Mouse (Mus musculus): ENCODE measurements around the gene Gprin2. TPM values are rescaled to one million over a fixed set of nuclear protein-coding genes. Genes with fewer than 3 reads are reported as not detected.

The Gprin2 gene
- total and polyA plus RNA-seq, 2 experiments from 2014 or later: 7.7 to 49.3 TPM

DNA sequence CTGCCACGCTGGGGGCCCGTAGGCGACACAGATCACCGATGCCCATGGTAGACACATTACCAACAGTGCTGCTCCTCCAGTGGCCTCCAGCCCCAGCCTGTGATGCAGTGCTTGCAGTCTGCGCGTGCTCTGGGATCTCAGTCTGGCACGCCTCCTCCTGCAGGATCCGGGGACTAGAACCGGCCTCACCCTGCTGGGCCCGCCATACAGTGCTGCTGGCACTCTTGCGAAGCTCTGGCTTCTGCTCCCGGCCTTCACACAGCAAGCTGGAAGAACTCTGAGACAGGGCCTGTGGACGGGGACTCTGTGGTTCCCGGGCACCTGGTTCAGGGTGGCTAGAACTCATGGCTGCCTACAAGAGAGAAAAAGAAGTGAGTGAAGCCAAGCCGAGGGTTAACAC lies 6.0 kb downstream of the Gprin2 start:
- H3K4me3 ChIP-seq (ENCODE audit: low read depth, low read length): no peak overlapping the region
- ATAC-seq (ENCODE audit: low FRiP score): no peak
- no peaks in the 10 kb centered on the region for H3K27me3 ChIP-seq (ENCODE audit: insufficient read depth, low read length)
- H3K27ac ChIP-seq (ENCODE audit: low read depth, low read length): no peak overlapping the region
- no peak overlapping the region for H3K9ac ChIP-seq (replicated peaks; ENCODE audit: low read length, poor library complexity, severe bottlenecking)
- H3K36me3 ChIP-seq (ENCODE audit: insufficient read depth, low read length): peaks cover 34% of the 10 kb centered on the region
- H3K4me2 ChIP-seq (ENCODE audit: low read depth, low read length, poor library complexity, severe bottlenecking): no peak overlapping the region
- no peak for DNase-seq (ENCODE audit: low spot score)
- TF ChIP-seq CTCF (IDR thresholded peaks at IDR 0.05): no peak
- no peaks in the 10 kb centered on the region for H3K9me3 ChIP-seq (ENCODE audit: low read length)
- 91% methylated on average over 15 of the region's 15 CpGs for WGBS
- peaks cover 12% of the 10 kb centered on the region for H3K4me1 ChIP-seq (ENCODE audit: insufficient read depth, low read length)

DNA sequence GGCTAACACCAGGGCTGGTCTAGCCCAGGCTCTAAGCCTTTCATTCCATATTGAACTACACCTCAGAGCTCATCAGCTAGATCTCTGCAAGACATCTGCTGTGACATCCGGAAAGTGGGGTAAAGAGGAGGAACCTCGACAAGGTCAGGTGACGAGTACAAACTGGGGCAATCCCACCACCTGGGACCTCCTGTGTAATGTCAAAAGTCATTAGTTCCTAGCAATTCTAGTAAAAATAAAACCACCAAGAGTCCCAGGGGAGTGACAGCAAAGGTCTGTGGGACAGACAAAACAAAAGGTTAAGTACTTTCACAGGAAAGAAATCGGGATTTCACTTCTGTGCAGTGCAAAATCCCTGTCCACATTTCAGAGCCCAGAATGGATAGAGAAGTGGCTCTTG lies 7.6 kb downstream of the Gprin2 start:
- no peak overlapping the region for H3K4me2 ChIP-seq (ENCODE audit: low read depth, low read length, poor library complexity, severe bottlenecking)
- peaks cover 34% of the 10 kb centered on the region for H3K36me3 ChIP-seq (ENCODE audit: insufficient read depth, low read length)
- 81% methylated on average over 4 of the region's 4 CpGs for WGBS
- no peak for TF ChIP-seq CTCF (IDR thresholded peaks at IDR 0.05)
- H3K9ac ChIP-seq (replicated peaks; ENCODE audit: low read length, poor library complexity, severe bottlenecking): no peak overlapping the region
- no peak overlapping the region for H3K4me3 ChIP-seq (ENCODE audit: low read depth, low read length)
- H3K27ac ChIP-seq (ENCODE audit: low read depth, low read length): no peak overlapping the region
- H3K27me3 ChIP-seq (ENCODE audit: insufficient read depth, low read length): no peaks in the 10 kb centered on the region
- ATAC-seq (ENCODE audit: low FRiP score) (no peak), DNase-seq (ENCODE audit: low spot score) (no peak)
- H3K4me1 ChIP-seq (ENCODE audit: insufficient read depth, low read length): no peaks in the 10 kb centered on the region
- H3K9me3 ChIP-seq (ENCODE audit: low read length): no peaks in the 10 kb centered on the region

GRCm38 (mm10) chr14:34190361-34190760 lies 11.1 kb downstream of the Gprin2 start:
- ATAC-seq (ENCODE audit: low FRiP score): no peak
- no peaks in the 10 kb centered on the region for H3K9me3 ChIP-seq (ENCODE audit: low read length)
- H3K9ac ChIP-seq (replicated peaks; ENCODE audit: low read length, poor library complexity, severe bottlenecking): no peak overlapping the region
- peaks cover 35% of the 10 kb centered on the region for H3K36me3 ChIP-seq (ENCODE audit: insufficient read depth, low read length)
- no peak overlapping the region for H3K4me3 ChIP-seq (ENCODE audit: low read depth, low read length)
- no peaks in the 10 kb centered on the region for H3K27me3 ChIP-seq (ENCODE audit: insufficient read depth, low read length)
- H3K4me1 ChIP-seq (ENCODE audit: insufficient read depth, low read length): no peaks in the 10 kb centered on the region
- WGBS: 78% methylated on average over 7 of the region's 7 CpGs
- no peak for TF ChIP-seq CTCF (IDR thresholded peaks at IDR 0.05)
- DNase-seq (ENCODE audit: low spot score): no peak
- no peak overlapping the region for H3K4me2 ChIP-seq (ENCODE audit: low read depth, low read length, poor library complexity, severe bottlenecking)
- no peak overlapping the region for H3K27ac ChIP-seq (ENCODE audit: low read depth, low read length)

DNA sequence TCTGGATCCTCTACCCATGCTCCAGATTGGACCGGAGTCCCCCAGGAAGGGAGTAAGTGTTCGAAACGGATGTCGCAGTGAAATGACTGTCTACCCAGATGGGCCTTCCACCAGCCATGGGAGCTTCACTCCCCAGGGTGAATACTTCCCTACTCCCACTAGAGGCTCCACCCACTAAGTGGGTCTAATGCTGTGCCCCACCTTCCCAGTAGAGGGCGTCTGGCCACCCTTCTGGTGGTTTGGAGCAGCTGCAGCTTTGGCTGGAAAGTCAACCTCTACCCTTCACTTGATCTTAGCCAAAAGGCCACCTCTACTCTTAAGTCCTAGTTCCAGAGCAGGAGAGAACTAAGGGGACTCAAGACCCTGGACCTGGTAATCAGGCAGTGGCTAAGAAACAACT lies 12.8 kb downstream of the Gprin2 start:
- Histone ChIP-seq H3K4me3 (ENCODE audit: low read depth, low read length) (no peak overlapping the region), H3K27ac (ENCODE audit: low read depth, low read length) (no peak overlapping the region), H3K4me1 (ENCODE audit: insufficient read depth, low read length) (no peaks in the 10 kb centered on the region), H3K36me3 (ENCODE audit: insufficient read depth, low read length) (peaks cover 18% of the 10 kb centered on the region), H3K4me2 (ENCODE audit: low read depth, low read length, poor library complexity, severe bottlenecking) (no peak overlapping the region), H3K9ac (replicated peaks; ENCODE audit: low read length, poor library complexity, severe bottlenecking) (no peak overlapping the region), H3K9me3 (ENCODE audit: low read length) (no peaks in the 10 kb centered on the region), H3K27me3 (ENCODE audit: insufficient read depth, low read length) (no peaks in the 10 kb centered on the region)
- TF ChIP-seq CTCF (IDR thresholded peaks at IDR 0.05): peak; percentile 57
- DNase-seq (ENCODE audit: low spot score) (peak; percentile 19), ATAC-seq (ENCODE audit: low FRiP score) (no peak)
- 71% methylated on average over 5 of the region's 5 CpGs for WGBS

- Histone ChIP-seq H3K36me3 (ENCODE audit: insufficient read depth, low read length) (0 out of 2 replicates have a peak, but pooled peaks cover under 1% of the 10 kb centered on the region), H3K9ac (replicated peaks; ENCODE audit: low read length, poor library complexity, severe bottlenecking) (no peak overlapping the region), H3K27ac (ENCODE audit: low read depth, low read length) (no peak overlapping the region), H3K4me3 (ENCODE audit: low read depth, low read length) (no peak overlapping the region), H3K9me3 (ENCODE audit: low read length) (no peaks in the 10 kb centered on the region), H3K27me3 (ENCODE audit: insufficient read depth, low read length) (no peaks in the 10 kb centered on the region), H3K4me1 (ENCODE audit: insufficient read depth, low read length) (no peaks in the 10 kb centered on the region), H3K4me2 (ENCODE audit: low read depth, low read length, poor library complexity, severe bottlenecking) (no peak overlapping the region)
- WGBS: 81% methylated on average over 1 of the region's 1 CpGs
- TF ChIP-seq CTCF (IDR thresholded peaks at IDR 0.05): no peak
- DNase-seq (ENCODE audit: low spot score) (no peak), ATAC-seq (ENCODE audit: low FRiP score) (no peak)
These were observed 18.4 kb downstream of the Gprin2 start for GRCm38 (mm10) chr14:34183101-34183500.

- 93% methylated on average over 3 of the region's 3 CpGs for WGBS
- no peak for TF ChIP-seq CTCF (IDR thresholded peaks at IDR 0.05)
These were observed 22.1 kb downstream of the Gprin2 start for GRCm38 (mm10) chr14:34179351-34179750.

More at GRCm38 (mm10) chr14:34179351-34179750, 22.1 kb downstream of the Gprin2 start:
- no peak overlapping the region for H3K4me2 ChIP-seq (ENCODE audit: low read depth, low read length, poor library complexity, severe bottlenecking)
- ATAC-seq (ENCODE audit: low FRiP score): no peak
- no peaks in the 10 kb centered on the region for H3K36me3 ChIP-seq (ENCODE audit: insufficient read depth, low read length)
- no peaks in the 10 kb centered on the region for H3K27me3 ChIP-seq (ENCODE audit: insufficient read depth, low read length)
- H3K4me3 ChIP-seq (ENCODE audit: low read depth, low read length): no peak overlapping the region
- no peaks in the 10 kb centered on the region for H3K9me3 ChIP-seq (ENCODE audit: low read length)
- no peak overlapping the region for H3K9ac ChIP-seq (replicated peaks; ENCODE audit: low read length, poor library complexity, severe bottlenecking)
- H3K4me1 ChIP-seq (ENCODE audit: insufficient read depth, low read length): no peaks in the 10 kb centered on the region
- no peak for DNase-seq (ENCODE audit: low spot score)
- H3K27ac ChIP-seq (ENCODE audit: low read depth, low read length): no peak overlapping the region

Data from midbrain, postnatal 0 days (tissue).